Mouse (Mus musculus) erythroblast, embryonic 14.5 days (primary cell): Measurements from ENCODE around the gene Spaca3. TPM values are rescaled to one million over a fixed set of nuclear protein-coding genes. Genes with fewer than 3 reads are reported as not detected.

Experiments used
- H3K27me3 ChIP-seq: 2 replicates; pipeline ENCODE4 v1.6.1; 2012; ENCODE audit warnings: inconsistent platforms; ENCODE audit not compliant: control insufficient read depth
- H3K36me3 ChIP-seq: 2 replicates; pipeline ENCODE4 v1.6.1; 2012; ENCODE audit warnings: mild to moderate bottlenecking, inconsistent platforms; ENCODE audit not compliant: control insufficient read depth
- H3K4me1 ChIP-seq: 2 replicates; pipeline ENCODE4 v1.6.1; 2012; ENCODE audit warnings: inconsistent platforms; ENCODE audit not compliant: control insufficient read depth
- H3K4me3 ChIP-seq: replicated peaks from 2 replicates; pipeline ENCODE3; 2012; ENCODE audit warnings: moderate library complexity, mild to moderate bottlenecking, inconsistent platforms
- H3K9me3 ChIP-seq: 2 replicates; pipeline ENCODE4 v1.6.1; 2012; ENCODE audit warnings: low read length, inconsistent platforms, mixed read lengths; ENCODE audit not compliant: control insufficient read depth
- GATA1 ChIP-seq: IDR thresholded peaks from 2 replicates; pipeline ENCODE4 v1.6.1; 2012; ENCODE audit warnings: low read length, inconsistent platforms, mixed read lengths
- TAL1 ChIP-seq: IDR thresholded peaks from 3 replicates; pipeline ENCODE4 v1.6.1; 2012; ENCODE audit warnings: low read length, inconsistent platforms, mixed read lengths
- polyA plus RNA-seq: library from polyadenylated mRNA; stranded (reverse); fragments of >175 nt; gene quantifications from 2 replicates; pipeline ENCODE4 v1.2.3, GENCODE M21; 2012

Spaca3 gene
- polyA plus RNA-seq, 1 experiment, result not detected

DNA sequence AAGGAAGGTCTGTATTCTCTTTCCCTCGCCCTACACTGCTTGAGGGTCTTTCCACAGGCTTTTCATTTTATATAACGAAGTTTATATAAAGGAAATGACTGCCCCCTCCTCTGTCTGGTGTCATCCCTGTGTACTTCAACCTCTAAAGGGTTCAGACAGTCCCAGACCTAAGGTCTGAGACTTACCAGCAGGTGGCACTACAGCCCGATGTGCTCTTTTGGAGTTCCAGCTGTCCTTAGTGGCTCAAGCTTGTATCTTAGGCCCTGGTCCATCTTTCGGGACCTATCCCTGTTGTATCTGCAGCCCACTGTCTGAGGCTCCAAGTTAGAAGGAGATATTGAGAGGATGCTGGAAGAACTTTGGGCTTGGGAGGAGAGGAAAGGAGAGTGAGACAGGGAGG, 48.3 kb downstream of the Spaca3 start:
- no peaks in the 10 kb centered on the region for H3K27me3 ChIP-seq
- no peak overlapping the region for H3K4me3 ChIP-seq
- TF ChIP-seq TAL1 (no peak), GATA1 (no peak)
- no peaks in the 10 kb centered on the region for H3K9me3 ChIP-seq
- no peaks in the 10 kb centered on the region for H3K36me3 ChIP-seq
- H3K4me1 ChIP-seq, result peaks cover 7% of the 10 kb centered on the region

DNA sequence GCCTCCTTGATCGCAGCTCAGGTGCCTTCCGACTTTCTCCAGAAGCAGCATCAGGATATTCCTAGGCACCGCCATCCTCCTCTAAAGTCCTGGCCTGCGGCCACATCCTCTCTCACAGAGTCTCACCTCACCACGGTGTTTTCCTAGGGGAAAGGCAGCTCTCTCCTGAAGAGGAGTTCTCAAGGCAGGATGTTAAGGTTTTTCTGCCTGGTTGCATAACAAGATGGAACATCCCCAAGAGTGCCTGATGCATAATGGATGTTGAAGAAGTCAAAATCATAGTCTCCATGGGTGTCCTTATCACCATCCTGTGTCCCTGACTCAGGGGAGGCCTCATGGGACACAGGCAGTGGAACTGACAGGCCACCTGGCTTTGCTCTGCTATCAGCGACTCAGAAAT, 49.7 kb downstream of the Spaca3 start:
- Histone ChIP-seq H3K36me3 (no peaks in the 10 kb centered on the region), H3K27me3 (no peaks in the 10 kb centered on the region), H3K9me3 (no peaks in the 10 kb centered on the region), H3K4me1 (peaks cover 7% of the 10 kb centered on the region), H3K4me3 (no peak overlapping the region)
- TF ChIP-seq TAL1 (no peak), GATA1 (no peak)

- Histone ChIP-seq H3K27me3 (no peaks in the 10 kb centered on the region), H3K36me3 (no peaks in the 10 kb centered on the region), H3K9me3 (no peaks in the 10 kb centered on the region), H3K4me1 (no peaks in the 10 kb centered on the region), H3K4me3 (no peak overlapping the region)
- TF ChIP-seq GATA1 (no peak), TAL1 (no peak)
Measured at GRCm38 (mm10) chr11:80912721-80913120, 54.6 kb downstream of the Spaca3 start.

DNA sequence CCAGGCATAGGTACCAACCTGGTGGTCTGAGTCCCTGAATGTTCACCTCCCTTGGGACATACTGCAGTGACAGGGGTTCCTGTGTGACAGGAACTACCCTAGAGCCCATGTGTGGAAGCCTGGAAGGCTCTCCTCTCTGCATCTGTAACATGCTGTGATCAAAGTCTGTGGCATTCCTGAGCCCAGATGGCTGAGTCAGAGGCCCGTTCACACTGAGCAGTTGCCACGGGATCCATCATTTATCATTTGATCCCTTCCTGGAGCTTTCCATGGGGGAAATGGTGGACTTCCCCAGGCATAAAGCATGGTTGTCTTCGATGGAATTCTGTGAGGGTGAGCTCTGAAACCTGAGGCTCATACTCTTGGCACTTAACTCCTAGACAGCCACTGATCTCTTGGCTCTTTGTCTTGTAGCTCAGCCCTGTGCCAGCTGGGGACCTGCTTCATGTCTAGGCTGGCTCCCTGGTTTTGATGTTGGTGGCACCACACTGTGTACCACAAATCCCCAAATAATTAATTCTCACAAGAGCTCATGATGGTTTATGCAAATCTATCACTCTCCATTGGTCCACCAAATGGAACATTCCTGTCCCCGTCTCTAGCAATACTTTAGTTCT, 55.4 kb downstream of the Spaca3 start:
- Histone ChIP-seq H3K9me3 (no peaks in the 10 kb centered on the region), H3K4me3 (no peak overlapping the region), H3K4me1 (no peaks in the 10 kb centered on the region), H3K36me3 (no peaks in the 10 kb centered on the region), H3K27me3 (no peaks in the 10 kb centered on the region)
- TF ChIP-seq GATA1 (no peak), TAL1 (no peak)

Other genes starting within 250 kb of the Spaca3 start
- gene Myo1d, start 78.3 kb upstream of the Spaca3 start, polyA plus RNA-seq, result 1.9 and 2.0 TPM in 2 replicates
- gene Tmem98, start 48.2 kb upstream of the Spaca3 start, polyA plus RNA-seq, result not detected in 2 replicates